Mouse (Mus musculus) mouse embryonic stem cell (cell line): ENCODE data around the gene Prkar1a.
"Not testable (repeated sequence)": the region's sequence is repeated elsewhere in the genome, so short reads cannot be mapped to it uniquely, and the experiment has no call there.

ENCODE experiments used
- in situ Hi-C, 2 experiments: fragments of 300-500 bp; cut with MboI; formaldehyde crosslinking; loops; 1 replicate in 1 of 2; 3 replicates in 1 of 2; pipeline ENCODE4 v1.14.3; 2019 to 2020; ENCODE audit warnings: low sequenced_read_pairs in 2 of 2, low pct_unique_long_range_greater_than_20kb in 1 of 2, mixed read lengths in 1 of 2; ENCODE audit not compliant: unreplicated experiment in 1 of 2

Prkar1a gene

DNA sequence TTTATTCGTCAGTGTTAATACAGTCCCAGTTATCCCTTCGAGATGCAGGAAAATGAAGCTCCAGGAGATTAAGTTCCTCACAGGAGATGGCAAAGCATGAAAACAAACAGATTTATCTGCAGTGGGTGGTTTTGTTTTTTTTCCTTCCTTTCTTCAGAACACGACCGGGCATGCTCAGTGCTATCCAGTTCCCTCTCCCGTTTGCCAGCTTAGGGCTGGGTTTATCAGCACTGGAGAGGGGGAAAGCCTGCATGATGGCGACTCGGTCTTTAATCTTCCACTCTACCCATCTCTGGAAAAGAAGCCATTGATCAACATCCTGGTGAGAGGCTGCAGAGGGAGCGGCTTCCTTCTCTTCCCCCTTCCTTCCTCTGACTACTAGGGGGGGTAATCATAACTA lies at the start of gene Prkar1a:
TSS of gene Prkar1a (plus strand) at position 200 of the 400 bp plus-strand sequence.
- in situ Hi-C loops = no loop called here

DNA sequence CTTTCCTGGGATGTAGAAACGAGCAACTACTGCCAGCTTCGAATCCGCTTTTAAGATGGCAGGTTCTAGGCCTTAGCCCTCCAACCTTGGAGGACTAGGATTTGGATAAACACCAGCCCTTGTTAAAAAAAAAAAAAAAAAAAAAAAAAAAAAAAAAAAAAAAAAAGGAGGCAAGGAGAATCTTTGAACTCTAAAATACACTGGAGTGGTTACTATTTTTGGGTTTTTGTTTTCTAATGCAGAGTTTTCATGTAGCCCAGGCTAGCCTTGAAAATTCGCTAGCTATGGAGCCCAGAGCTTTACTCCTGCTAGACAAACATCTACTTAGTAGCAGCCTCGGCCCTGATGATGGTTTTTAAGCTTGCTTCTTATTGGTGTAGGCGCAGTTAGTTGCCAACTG lies 41.6 kb upstream of the Prkar1a start:
- in situ Hi-C loops = no loop called here

- in situ Hi-C loops = no loop called here
These were observed 40.1 kb upstream of the Prkar1a start for GRCm38 (mm10) chr11:109608976-109609625.

- in situ Hi-C loops = no loop called here
These were observed 39.0 kb upstream of the Prkar1a start for GRCm38 (mm10) chr11:109610046-109610794.

GRCm38 (mm10) chr11:109610795-109611302 lies 38.4 kb upstream of the Prkar1a start:
- in situ Hi-C loops = no loop called here

DNA sequence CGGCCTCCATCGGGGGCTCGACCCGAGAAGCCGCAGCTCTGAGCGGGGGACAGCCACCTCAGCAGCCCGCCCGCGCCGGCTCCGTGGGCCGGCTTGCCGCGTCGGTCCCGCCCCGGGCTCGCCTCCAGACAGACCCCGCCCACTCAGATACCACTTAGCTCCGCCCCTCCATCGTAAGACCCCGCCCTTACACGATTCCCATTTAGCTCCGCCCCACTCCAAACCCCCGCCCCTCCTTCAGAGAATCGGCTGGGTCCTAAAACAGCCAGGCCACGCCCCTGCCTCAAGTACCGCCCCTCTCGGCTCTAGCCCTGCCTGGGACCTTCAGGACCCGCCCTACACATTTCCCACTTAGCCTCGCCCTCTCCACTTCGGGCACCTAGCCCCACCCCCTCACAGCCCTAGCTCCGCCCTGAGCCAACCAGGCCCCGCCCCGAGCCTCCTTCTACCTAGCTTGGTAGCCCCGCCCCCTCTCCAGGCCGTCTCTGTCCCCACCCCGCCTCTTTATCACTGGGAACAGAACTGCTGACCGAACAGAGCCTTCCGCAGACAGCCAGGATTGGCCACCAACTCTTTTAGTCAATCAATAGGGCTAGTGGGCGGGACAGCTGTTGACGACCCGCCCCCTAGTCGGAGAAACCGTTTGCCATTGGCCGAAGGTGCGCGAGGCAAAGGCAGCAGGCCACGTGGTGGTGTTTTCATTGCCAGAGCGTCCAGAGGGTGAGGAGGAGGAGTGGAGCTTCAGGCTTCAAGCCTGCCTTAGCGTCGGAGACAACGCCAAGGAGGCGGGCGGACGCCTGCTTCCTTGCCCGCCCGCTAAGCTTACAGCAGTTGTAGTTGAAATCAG lies 37.7 kb upstream of the Prkar1a start, which contains the start of gene Wipi1:
TSS of gene Wipi1 (minus strand) at position 665 of the 847 bp plus-strand sequence.
- in situ Hi-C loops = no loop called here

DNA sequence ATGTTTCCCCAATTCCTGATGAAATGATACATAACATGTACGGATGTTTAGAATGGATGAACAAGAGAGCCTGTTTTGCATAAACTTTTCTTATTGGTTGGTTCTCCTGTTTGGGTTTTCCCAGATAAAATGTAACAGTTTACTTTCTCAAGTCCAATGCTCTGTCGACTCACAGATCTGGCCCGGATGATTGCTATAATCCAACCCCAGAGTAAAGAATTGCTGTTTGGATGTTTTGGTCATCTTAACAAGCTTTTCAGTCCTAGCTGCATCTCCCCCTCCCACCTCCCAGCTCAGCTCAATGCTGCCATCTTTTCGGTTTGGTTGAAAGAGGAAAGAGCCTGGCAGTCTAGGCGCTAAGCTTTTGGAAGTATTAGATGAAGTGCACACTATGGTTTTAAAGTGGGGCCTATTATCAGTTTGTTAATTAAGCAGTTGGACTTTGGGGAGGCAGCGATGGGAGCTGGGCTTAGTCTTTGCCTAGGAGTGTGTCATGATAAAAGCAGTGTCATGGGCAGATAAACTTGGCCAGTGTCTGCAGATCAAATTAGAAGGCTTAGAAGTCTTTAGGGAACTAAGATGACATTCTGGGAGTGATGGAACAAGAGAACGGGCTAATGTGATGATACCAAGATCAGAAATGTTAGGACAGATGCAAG lies 36.2 kb upstream of the Prkar1a start:
- in situ Hi-C loops = no loop called here

GRCm38 (mm10) chr11:109615286-109615685 lies 33.9 kb upstream of the Prkar1a start:
- in situ Hi-C loops = no loop called here

DNA sequence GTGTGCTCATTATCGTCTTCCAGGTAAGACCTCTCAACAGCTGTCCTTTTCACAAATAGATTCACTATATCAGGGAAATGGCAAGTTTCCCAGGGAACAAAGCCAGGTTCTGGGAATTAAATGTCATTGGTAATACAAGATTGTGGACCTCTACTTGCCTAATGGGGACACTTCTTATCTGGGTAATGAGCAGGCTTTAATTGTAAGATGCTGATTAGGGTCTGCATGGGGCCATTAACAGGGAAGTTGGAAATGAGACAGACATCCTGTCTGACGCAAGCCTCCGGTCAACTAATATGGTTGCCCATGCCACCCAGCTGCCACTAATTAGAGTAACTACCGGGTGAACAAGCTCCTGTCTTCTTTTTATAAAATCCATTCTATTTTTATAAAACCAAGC lies 32.9 kb upstream of the Prkar1a start:
- in situ Hi-C loops = no loop called here

DNA sequence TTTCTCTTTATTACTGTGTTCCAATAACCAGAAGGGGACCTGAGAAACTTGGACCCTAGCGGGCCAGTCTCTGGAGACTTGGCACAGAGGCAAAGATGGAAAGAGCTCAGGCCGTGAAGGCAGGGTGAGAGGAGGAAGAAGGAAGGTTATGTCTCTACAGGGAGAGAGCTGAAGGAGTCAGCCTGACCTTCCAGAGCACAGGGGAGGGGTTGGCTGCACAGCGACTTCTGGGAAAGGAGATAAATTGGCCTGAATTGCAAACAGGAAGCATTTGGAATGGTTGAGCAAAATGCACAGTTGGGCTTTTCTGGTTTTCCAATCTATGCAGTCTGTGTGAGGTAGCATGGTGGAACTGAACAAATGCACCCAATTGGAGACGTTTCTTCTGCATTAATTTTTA lies 32.4 kb upstream of the Prkar1a start:
- in situ Hi-C loops = no loop called here

DNA sequence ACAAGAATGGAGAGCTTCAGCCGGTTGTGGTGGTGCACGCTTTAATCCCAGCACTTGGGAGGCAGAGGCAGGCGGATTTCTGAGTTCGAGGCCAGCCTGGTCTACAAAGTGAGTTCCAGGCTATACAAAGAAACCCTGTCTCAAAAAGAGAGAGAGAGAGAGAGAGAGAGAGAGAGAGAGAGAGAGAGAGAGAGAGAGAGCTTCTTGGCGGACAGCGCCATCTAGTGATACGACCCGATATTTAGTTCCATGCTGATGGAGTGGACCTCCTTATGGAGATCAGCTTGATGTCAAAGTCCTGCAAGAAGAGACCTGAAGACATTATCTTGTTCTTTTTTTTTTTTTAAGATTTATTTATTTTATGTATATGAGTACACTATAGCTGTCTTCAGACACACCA lies 30.1 kb upstream of the Prkar1a start:
- in situ Hi-C loops = not testable (repeated sequence)

DNA sequence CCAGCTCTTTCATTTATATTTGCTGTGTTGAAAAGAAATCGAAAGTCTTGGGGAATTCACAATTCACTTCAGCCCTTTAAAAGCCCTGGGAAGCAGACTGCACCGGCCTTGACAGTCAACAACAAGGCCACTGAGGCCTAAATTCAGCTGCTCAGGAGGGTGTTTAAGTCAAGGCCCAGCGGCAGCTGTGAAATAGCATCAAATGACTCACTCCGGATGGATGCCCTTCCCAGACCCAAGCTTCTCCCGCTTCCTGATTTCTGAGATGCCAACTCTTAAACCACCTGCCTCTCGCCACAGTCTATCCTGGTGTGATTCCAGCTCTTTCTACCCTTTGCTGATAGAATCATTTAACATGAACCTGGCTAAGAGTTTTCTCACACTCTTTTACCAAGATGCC lies 28.8 kb upstream of the Prkar1a start:
- in situ Hi-C loops = no loop called here

DNA sequence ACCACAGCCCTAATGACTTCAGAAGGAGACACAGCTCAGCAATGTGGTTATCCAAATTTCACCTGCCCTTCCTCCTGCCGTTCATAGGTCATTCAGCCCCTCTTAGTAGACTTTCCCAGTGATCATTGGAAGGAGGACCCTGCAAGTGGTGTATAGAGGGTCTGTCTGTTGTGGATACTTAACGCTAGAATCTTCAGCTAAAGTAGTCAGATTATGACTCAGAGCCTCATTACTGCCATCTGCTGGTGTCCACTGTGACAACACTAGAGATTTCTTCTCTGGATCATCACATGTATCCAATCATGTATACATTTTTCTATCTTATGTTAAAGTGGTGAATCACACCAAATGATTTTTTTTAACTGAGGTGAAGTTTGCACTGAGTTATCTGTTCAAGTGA lies 28.0 kb upstream of the Prkar1a start:
- in situ Hi-C loops = no loop called here

DNA sequence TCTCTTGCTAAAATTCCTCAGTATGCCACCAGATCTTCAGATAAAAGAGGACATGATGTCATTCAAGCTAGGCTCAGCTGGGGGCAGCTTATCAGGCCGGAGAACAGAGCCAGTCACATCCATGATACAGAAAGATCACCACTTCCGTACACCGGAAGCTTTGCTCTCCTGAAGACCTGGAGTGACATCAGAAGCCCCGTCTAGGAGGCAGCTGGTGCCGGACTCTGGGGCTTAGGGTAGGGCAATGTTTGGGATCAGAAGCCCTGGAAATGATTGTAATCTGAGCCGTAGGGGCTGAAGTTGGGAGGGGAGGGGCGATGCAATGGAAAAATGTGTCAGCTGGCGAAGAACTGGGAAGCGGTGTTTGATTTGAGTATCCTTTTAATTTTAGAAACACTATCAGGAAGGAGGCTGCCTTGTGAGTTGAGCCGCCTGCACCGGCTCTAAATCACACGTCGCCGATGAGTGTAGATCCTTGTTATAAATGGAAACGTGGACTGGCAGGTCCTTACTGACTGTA lies 26.6 kb upstream of the Prkar1a start:
- in situ Hi-C loops = no loop called here

DNA sequence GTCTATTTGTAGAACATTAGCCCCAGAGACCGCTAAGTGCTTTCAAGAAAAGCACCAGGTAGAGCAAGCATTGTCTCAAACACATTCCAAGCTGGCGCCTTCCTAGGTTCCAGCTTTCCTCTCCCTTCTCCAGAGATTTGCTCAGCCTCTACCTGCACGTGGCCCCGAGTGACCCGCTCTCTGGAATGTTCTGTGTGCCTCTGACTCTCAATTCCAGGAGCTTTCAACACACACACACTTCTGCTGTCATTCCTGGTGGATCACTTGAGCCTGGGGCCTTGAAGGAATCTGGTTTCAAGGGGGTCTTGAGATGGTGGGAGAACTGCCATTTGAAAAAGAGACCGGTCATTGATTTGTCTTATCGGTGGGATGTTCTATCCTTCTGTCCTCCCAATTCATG lies 26.0 kb upstream of the Prkar1a start:
- in situ Hi-C loops = no loop called here

DNA sequence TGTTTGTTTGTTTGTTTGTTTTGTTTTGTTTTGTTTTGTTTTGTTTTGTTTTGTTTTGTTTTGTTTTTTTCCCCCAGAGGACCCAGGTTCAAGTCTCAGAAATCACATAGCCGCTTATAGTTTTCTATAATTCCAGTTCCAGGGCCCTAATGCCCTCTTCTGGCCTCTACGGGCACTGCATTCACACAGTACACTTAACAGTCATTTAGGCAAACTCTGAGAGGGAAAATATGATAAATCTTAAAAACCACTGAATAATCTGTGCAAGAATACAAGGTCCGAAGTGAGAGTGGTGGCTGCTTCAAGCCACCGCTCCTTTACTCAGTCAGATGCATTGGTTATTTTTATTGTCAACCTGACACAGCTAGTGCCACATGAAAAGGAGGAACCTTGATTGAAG lies 21.6 kb upstream of the Prkar1a start:
- in situ Hi-C loops = no loop called here

DNA sequence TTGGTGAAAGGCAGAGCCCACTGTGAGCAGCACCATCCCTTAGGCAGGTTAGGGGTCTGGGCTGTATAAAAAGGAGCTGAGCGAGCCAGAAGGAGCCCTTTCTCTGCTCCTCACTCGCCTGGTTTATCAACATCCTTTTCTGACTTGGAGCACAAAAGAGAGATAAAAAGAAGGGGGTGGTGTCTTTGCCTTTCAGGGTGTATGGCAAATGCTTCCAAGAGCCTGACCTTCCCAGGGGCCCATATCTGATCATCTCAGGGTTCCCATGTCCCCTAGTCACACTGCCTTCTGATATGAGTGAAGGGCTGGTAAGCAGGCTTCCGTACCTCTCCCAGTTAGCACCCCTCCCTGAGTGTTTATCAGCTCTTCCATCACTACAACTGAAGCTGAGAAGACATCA lies 21.1 kb upstream of the Prkar1a start:
- in situ Hi-C loops = no loop called here

- in situ Hi-C loops = no loop called here
These were observed 20.1 kb upstream of the Prkar1a start for GRCm38 (mm10) chr11:109629021-109629521.
